Mouse (Mus musculus) gastrocnemius, adult 8-10 months (tissue): ENCODE results near the gene Foxp1. TPM values are rescaled to one million over a fixed set of nuclear protein-coding genes. Genes with fewer than 3 reads are reported as not detected.

Experiments
- DNase-seq, 2 experiments: peaks; one replicate each; pipeline ENCODE4 v3.0.0; 2022; ENCODE audit warnings: low spot score in 2 of 2
- total RNA-seq, 4 experiments: library from RNA; stranded (reverse); gene quantifications; 2 replicates each; pipeline ENCODE4 v1.2.4; 2022

Gene Foxp1
- 10 to 100 TPM; 10.0 to 15.5 (median 13.9) TPM for total RNA-seq

GRCm38 (mm10) chr6:99522359-99523108, at the start of gene Foxp1:
Foxp1 (minus strand) TSS chr6:99522721.
- DNase-seq: peak; percentile 72

GRCm38 (mm10) chr6:99572071-99572470, 49.5 kb upstream of the Foxp1 start:
- no peak for DNase-seq

- no peak for DNase-seq
These were observed 44.4 kb upstream of the Foxp1 start for GRCm38 (mm10) chr6:99566921-99567320.

- DNase-seq: no peak
These were observed 42.2 kb upstream of the Foxp1 start for GRCm38 (mm10) chr6:99564766-99565165.

- no peak for DNase-seq
These were observed 34.4 kb upstream of the Foxp1 start for GRCm38 (mm10) chr6:99556950-99557349.

- DNase-seq: no peak
These were observed 30.3 kb upstream of the Foxp1 start for GRCm38 (mm10) chr6:99552816-99553215.

- DNase-seq: no peak
These were observed 23.9 kb upstream of the Foxp1 start for GRCm38 (mm10) chr6:99546416-99546815.

GRCm38 (mm10) chr6:99545437-99545836, 22.9 kb upstream of the Foxp1 start:
- no peak for DNase-seq

- DNase-seq: no peak
These were observed 18.6 kb upstream of the Foxp1 start for GRCm38 (mm10) chr6:99541105-99541504.

GRCm38 (mm10) chr6:99540653-99541052, 18.1 kb upstream of the Foxp1 start:
- no peak for DNase-seq

- no peak for DNase-seq
These were observed 17.6 kb upstream of the Foxp1 start for GRCm38 (mm10) chr6:99540146-99540545.

- DNase-seq: no peak
These were observed 15.8 kb upstream of the Foxp1 start for GRCm38 (mm10) chr6:99538194-99538941.

- no peak for DNase-seq
These were observed 11.8 kb upstream of the Foxp1 start for GRCm38 (mm10) chr6:99534211-99534745.

GRCm38 (mm10) chr6:99532458-99532857, 9.9 kb upstream of the Foxp1 start:
- no peak for DNase-seq

GRCm38 (mm10) chr6:99528972-99529371, 6.5 kb upstream of the Foxp1 start:
- DNase-seq: no peak

- DNase-seq: no peak
These were observed 5.1 kb upstream of the Foxp1 start for GRCm38 (mm10) chr6:99527457-99528105.

- DNase-seq: no peak
These were observed 2.8 kb upstream of the Foxp1 start for GRCm38 (mm10) chr6:99525351-99525750.

GRCm38 (mm10) chr6:99523679-99524370, 1.3 kb upstream of the Foxp1 start:
- no peak for DNase-seq

GRCm38 (mm10) chr6:99523109-99523632, 650 bp upstream of the Foxp1 start:
- peak; percentile 72 to 78 for DNase-seq

GRCm38 (mm10) chr6:99521641-99522358, 721 bp downstream of the Foxp1 start:
- DNase-seq: peak; percentile 18 to 32
